22 mouse cellular contexts compared by ENCODE assay signal in genomic region chr10:66181231-66181630, GRCm38 (mm10).
DNase-seq lines count a peak whose midpoint lies in the region.
"Had no signal": no experiment of that assay in that cellular context is flagged by ENCODE, and none has a peak within 500 bp of the region (broad histone marks: within the 10 kb centered on the region; RNA-seq: fewer than 3 reads in every experiment).

No protein-coding gene starts in this region.

- intact Hi-C loops in left cerebral cortex, postnatal 4 days (cut with DNase I): no loop called here
- intact Hi-C loops in left cerebral cortex, postnatal 14 days (cut with DNase I): no loop called here

- H3K27me3 ChIP-seq in forebrain, embryonic 10.5 days (ENCODE audit: poor library complexity, severe bottlenecking): no peaks in the 10 kb centered on the region
- H3K27me3 ChIP-seq: embryonic facial prominence, embryonic 13.5 days; hindbrain, embryonic 12.5 days; liver, embryonic 13.5 days; megakaryocyte, embryonic 14.5 days; midbrain, embryonic 13.5 days had no signal

- H3K4me1 ChIP-seq in forebrain, embryonic 10.5 days: no peaks in the 10 kb centered on the region
- H3K4me1 ChIP-seq: embryonic facial prominence, embryonic 13.5 days; hindbrain, embryonic 12.5 days; liver, embryonic 13.5 days; megakaryocyte, embryonic 14.5 days; midbrain, embryonic 13.5 days had no signal

- H3K9me3 ChIP-seq in forebrain, embryonic 10.5 days: no peaks in the 10 kb centered on the region
- H3K9me3 ChIP-seq: embryonic facial prominence, embryonic 13.5 days; hindbrain, embryonic 12.5 days; liver, embryonic 13.5 days; midbrain, embryonic 13.5 days had no signal

- H3K4me3 ChIP-seq in forebrain, embryonic 10.5 days: no peak overlapping the region
- H3K4me3 ChIP-seq: embryonic facial prominence, embryonic 13.5 days; hindbrain, embryonic 12.5 days; liver, embryonic 13.5 days; megakaryocyte, embryonic 14.5 days; midbrain, embryonic 13.5 days had no signal

- peak; percentile 84 for DNase-seq in left cerebral cortex, postnatal 4 days
- no peak for DNase-seq in left cerebral cortex, postnatal 14 days (ENCODE audit: low spot score in 2 of 2)
- peak; percentile 96 for DNase-seq in cerebellum, adult 11 months
- peak; percentile 100 for DNase-seq in cerebellum, adult 9-10 months
- peak; percentile 94 to 99 for DNase-seq in cerebellum, postnatal 36 days
- DNase-seq in frontal cortex, postnatal 10 days (ENCODE audit: low spot score in 2 of 2): no peak
- no peak for DNase-seq in forebrain, embryonic 10.5 days (ENCODE audit: extremely low spot score, low spot score)
- DNase-seq: adrenal gland, postnatal 36 days; gastrocnemius, postnatal 25 days; heart, adult 11 months; heart, postnatal 36 days; kidney, adult 2 months; layer of hippocampus, adult 9-11 months; liver, embryonic 13.5 days; lung, adult 18-20 months; lung, postnatal 4 days; thymus, adult 2 months; thymus, postnatal 36 days had no signal

- H3K36me3 ChIP-seq in forebrain, embryonic 10.5 days (replicated peaks): no peaks in the 10 kb centered on the region
- H3K36me3 ChIP-seq: embryonic facial prominence, embryonic 13.5 days; hindbrain, embryonic 12.5 days; liver, embryonic 13.5 days; midbrain, embryonic 13.5 days had no signal

- 84% methylated on average over 2 of the region's 2 CpGs for WGBS in forebrain, embryonic 10.5 days

- H3K27ac ChIP-seq in forebrain, embryonic 10.5 days: no peak overlapping the region
- H3K27ac ChIP-seq: embryonic facial prominence, embryonic 13.5 days; hindbrain, embryonic 12.5 days; liver, embryonic 13.5 days; midbrain, embryonic 13.5 days had no signal

Comparison
In these comparisons a context has a peak if more than half of its experiments do, and no peak if none do; other contexts are left out.
1. DNase-seq: peak in left cerebral cortex, postnatal 4 days (single experiment), cerebellum, adult 11 months (single experiment), cerebellum, adult 9-10 months (single experiment) and cerebellum, postnatal 36 days (2 of 2); none in left cerebral cortex, postnatal 14 days (0 of 2), frontal cortex, postnatal 10 days (0 of 2) and forebrain, embryonic 10.5 days (single experiment).